Mouse (Mus musculus) heart, adult 9 months (tissue): ENCODE data around the gene Klf12.
A peak's percentile ranks its signal among the peaks of the same experiment; 100 is the strongest.

Source experiments
- DNase-seq, 2 experiments: peaks; one replicate each; pipeline ENCODE4 v3.0.0; 2022; ENCODE audit warnings: low spot score in 2 of 2

Klf12 gene

DNA sequence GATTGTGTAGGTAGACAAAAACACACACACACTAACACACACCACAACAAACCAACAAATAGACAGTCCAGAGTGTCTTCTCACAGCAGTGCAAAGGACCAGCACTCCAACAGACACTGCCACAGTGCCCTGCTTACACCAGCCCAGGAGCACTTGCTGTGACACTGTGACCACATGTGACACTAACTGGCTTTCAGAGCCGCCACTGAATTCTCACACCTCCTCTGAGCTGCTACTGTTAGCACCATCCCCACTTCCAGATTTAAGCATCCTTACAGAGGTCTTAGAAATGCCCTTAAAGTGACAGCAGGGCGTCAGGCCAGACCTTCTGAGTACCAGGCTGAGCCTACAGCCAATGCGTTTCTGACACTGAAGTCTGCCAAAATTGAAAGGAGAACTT lies 48.7 kb downstream of the Klf12 start:
- peak in 1 of 2 experiments; percentile 6 for DNase-seq

DNA sequence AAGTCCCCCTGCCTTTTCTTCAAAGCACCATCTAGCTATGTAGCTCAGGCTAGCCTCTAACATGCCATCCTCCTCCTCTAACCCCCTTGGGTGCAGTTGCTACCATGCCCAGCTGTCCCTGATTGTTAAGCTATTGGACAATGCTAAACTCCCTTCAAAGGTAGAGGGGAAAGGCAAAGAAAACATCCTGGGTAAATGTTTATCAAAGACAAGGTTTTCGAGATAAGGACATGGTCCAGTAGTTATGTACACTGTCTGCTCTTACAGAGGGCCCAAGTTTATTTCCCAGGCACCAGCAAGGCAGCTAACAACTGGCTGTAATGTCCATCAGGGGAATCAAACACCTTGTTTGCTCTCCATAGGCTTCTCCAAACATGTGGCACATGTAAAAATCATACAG lies 53.1 kb downstream of the Klf12 start:
- DNase-seq, result no peak

DNA sequence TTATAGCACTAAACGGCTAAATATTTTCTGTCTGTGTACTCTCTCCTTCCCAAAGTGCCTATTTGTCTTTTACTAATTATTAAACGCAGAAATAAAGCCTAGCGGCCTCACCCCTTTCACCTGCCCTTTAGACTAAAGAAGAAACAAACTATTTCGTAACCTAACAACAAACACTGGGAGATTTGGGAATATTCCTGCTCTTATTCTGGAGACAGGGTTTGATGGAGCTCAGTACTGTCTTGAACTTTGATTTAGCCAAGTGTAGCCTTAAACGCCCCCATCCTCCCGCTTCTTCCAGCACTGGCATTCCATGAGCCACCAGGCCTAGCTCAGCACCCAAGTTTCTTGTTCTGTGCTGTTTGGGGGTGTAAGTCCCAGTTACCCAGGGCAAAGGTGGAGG lies 56.4 kb downstream of the Klf12 start:
- DNase-seq, result no peak

DNA sequence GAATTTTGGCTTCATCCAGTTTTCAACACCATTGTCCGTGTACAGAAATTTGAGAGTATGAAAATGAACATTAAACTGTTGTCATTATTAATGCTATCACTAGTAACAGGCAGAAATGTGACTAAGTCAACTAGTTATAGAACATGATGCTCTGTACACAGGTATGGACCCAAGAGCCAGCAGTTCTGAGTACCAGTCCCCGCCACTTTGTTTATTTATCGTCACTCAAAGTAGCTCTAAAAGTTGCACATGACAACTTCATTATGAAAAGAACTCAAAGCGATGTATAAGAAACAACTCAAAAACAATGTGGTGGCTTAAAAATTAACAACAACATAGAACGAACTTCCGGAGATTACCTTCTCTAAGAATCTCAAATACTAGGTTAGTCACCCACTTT lies 56.8 kb downstream of the Klf12 start:
- no peak for DNase-seq

DNA sequence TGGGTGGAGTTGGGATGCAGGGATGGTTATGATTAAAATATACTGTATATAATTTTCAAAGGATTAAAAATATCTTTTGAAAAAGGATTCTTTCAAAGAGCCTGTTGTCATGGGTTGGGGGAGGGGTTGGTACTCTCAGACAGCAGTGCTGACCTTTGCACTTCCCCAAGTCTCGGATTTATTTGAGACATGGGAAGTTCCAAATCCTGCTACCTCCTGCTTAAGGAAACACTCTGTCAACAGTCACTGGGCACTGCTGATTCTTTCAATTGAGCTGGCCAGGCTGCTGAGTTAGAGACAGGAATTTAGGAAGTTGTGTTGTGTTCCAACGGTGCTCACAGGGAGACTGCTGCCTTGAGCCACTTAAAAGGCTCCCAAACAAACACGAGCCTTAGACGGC lies 60.3 kb downstream of the Klf12 start:
- peak; percentile 20 to 27 for DNase-seq

DNA sequence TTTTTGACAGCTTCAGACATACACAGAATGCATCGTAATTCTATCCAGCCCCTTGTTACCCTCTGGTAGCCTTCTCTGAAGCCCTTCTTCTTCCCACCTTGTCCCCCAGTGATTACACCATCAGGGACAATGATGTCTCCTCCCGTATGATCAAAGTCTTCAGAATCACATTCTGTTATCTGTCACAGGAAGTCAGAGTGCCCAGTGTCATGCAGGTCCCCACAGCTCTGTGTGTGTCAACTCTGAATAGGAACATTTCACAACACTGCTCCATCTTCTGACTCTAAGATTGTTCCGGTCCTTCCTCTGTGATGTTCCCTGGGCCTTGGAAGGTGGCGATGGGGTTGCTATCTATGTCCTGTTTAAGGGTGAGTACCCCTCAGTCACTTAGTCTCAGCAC lies 62.2 kb downstream of the Klf12 start:
- DNase-seq, result no peak

DNA sequence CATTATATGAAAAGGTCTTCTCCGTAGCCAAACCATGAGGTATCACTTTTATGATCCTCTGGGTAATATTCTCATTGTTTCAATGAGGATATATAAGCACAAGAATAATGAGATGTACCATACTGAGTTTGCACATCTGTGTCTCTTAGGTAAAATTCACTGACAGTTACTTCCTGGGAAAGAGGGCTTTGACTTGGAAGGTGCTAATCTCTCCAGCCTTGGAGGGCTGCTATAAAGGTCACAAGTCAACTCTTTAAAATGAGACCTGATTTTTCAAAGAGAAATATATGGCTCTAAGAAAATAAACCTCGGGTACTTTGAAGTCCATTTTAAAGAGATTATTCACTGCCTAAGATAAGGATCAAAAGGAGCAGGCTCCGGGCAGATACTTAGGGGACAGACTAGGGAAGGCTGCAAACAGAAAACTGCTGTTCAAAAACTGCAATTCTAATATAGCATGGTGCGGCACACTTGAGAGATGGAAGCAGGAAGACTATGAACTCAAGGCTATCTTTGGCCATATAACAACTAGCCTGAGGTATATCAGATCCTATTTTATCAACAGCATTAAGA lies 69.2 kb downstream of the Klf12 start:
- no peak for DNase-seq

DNA sequence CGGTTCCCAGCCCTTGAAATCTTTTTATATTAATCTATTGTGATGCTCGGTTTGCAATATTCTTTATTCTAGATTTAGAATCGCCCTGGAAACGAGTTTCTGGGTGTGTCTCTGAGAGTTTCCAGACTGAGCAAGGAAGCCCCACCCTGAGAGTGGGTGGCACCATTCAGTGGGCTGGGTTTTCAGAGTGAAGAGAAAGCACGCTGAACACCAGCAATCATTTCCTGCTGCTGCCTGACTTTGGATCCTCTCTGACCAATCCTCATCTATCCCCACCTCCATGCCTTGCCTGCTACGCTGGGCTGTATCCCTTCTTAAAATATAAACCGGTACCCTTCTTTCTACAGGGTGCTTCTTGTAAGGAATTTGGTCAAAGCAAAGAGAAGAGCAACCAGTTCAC lies 71.4 kb downstream of the Klf12 start:
- peak; percentile 67 to 74 for DNase-seq

DNA sequence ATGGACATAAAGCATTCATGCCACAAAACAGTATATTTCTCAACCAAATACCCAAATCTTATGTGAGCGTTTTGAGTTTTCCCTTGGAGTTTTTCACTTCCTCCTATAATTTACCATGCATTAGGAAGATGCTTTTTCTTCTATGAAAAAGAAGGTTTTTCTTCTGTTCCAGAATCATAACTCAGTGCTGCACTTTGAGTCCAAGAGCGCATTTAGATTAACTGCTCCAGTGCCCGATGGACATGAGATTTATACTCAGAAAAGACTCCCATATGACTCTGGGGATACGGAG lies 72.7 kb downstream of the Klf12 start:
- no peak for DNase-seq

DNA sequence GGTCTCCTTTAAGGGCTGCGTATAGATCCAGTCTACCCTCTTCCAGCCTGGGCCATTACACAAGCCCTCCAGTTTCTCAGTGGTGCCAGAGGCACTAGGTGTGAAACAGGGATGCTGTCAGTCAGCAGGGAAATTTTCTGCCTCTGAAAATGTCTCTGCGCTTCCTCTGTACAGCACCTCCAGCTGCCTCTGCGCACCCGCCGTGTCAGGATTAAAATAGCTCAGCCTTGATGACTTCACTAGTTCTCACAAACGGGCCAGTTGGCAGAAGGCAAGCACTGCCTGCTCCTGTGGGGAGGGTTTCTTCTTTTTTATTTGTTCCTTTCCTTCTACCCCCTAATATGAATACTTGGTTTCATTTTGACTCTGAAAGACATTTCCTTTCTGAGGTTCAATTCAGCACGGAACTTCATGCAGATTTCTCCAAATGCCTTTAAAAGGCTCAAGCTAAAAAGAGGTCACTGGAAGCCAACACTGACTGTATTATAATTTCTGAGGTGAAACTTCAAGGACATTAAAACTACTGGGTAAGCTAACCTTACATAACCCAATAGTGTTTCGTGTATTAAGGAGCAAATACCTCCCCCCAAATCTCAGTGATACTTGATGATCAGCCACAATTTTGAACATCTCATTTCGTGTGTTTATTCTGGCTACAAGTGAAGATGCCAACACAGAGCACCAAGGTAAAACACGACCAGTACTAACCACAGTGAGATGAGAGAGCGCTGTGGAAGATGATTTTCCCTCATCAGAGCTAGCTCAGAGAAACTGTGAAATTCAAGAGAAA lies 73.2 kb downstream of the Klf12 start:
- DNase-seq, result peak; percentile 83

DNA sequence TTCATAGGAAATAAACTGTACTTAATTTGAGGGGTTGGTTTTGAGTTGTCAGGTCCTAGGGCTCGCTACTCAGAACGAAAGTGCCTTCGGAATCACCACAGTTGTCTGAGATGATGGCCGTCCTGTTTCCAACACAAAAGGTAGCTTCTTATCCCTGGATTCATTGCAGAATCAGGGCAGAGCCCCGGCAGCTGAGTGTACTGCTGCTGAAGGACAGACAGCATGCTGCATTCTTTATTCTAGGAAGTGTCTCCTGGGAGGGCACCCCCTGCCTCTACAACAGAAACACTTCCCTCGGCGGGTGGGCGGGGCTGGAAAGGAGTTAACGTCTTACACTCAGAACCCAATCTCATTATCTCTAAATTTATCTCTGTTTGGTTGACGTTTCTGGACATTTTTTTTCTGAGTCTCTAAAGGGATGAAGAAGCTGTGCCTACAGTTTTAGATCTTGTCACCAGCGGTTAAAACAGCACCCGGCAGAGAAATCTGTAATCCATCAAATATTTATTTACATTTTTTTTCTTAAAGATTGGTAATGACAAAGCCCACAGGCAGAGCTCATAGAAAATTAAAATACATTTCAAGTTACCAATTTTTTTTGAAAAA lies 74.6 kb downstream of the Klf12 start:
- no peak for DNase-seq

DNA sequence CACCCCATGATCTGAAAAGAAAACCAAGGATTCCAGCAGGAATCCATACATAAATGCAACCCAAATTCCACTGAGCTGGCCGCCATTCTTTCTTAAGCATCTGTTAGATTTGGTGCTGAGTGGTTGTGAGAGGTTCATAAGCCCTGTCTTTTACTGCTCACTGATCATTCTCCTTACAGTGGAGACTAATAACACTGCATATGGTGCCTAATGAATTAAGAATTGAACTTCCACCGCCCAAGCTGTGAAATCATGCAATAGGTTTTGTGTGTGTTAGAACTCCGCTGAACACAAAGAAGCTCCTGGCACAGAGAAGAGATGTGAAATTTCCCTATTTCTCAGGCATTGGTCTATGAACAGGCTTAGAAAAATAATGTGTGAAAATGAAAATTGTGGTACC lies 77.4 kb downstream of the Klf12 start:
- DNase-seq, result no peak

DNA sequence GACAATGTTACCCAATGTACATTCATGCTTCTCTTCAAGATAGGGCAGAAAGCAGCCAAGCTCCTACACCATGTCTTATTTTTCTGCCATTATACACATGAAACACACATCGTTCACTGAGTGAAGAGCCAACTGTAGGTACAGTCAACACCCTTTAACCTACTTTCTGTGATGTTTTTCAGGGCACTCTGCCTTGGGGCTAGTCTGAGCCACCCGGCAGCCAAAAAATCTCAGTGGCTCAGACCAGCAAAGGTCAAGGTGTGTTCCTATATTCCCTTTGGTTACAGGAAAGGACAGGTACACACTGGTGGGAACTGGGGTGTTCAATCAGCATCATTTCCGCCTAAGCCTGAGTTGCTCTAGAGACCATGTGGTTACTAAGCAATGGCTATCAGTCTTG lies 78.3 kb downstream of the Klf12 start:
- DNase-seq, result no peak

DNA sequence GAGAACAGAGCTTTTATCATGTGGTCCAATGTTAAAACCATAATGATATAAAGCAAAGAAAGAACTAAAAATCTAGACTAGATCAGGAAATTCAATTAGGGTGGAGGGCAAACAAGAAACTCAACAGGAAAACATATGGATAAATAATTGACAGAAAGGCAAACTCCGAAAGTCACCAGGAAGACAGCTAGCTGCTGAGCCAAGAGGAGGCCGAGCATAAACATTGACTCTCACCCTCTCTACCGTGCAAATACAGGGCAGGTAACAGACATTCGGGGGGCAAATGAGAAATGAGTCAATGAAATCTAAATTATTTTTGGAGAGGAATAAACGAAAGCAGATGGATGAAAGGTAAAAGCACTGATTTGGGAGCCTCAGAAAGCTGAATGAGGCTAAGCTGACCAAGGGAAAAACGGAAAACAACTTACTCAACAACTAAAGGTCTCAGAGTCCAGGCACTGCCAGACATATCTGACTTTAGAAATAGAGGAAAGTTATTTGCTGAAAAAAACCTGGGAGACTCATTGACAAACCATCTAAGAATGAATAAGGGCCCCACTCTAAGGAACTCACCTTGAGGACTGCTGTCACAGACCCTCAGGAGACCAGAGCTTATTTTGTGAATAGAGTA lies 84.3 kb downstream of the Klf12 start:
- no peak for DNase-seq

DNA sequence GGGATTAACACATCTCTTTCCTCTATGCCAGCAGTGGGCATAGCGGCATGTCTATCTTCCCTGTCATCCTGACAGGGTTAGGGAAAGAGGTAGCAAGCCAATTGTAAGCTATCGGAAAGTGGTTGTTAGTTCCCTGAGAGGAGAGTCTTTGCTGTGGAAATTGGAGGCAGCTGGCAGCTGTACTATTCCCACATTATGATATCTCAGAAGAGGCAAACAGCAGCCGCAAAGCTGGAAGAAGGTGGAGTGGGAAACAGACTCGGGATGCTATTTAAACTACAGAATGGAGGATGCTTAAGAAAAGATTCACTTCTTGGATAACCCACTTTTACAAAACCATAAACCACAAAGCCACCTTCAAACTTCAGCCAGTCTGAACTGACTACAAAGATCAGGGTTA lies 85.8 kb downstream of the Klf12 start:
- no peak for DNase-seq

DNA sequence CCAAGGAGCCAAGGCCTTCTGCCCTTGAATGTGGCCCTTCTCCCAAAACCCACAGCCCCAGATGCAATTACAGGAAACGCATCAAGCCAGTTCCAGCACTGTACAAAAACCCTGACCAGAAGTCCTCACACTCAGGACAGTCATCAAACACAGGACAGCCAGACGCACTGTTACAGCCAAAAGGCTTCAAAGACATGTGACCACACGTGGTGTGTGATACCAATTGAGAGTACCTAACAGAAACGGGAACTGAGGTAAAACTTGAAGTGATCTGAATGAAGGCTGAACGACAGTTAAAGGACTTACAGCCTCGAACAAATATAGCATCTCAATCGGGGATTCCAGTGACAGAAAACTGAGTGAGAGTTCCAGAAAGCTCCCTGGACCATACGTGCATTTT lies 87.3 kb downstream of the Klf12 start:
- DNase-seq, result no peak

DNA sequence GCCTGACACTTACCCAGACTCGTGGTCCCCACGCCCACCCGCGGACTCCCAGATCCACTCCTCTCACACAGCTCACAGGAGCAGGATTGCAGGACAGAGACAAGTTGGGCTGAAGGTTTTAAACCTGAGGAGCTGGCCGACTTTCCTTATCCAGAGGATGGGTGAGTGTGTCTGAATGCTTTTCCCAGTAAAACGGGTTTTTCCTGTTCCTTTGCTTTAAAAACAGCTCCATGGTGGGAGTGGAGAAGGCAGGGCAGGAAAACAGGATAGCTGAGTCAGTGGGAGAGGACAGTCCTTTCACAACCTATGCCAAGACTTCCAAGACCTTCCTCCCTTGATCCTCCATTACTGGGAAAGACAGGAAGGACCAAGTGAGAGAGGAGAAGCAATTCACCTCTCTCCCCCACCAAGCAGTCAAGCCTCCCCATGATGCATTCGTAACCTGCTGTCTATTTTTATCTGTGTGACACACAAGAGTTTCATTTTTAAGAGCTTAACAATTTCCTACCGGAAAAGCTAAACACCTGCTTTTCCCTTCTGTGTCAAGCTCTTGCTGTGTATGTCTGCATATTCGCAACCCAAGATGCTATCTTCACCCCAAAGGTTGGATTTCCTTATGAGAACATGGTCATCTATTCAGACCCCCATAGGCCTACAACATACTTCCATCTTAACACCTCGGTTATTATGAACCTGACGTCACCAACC lies 94.8 kb downstream of the Klf12 start:
- peak; percentile 2 to 35 for DNase-seq

DNA sequence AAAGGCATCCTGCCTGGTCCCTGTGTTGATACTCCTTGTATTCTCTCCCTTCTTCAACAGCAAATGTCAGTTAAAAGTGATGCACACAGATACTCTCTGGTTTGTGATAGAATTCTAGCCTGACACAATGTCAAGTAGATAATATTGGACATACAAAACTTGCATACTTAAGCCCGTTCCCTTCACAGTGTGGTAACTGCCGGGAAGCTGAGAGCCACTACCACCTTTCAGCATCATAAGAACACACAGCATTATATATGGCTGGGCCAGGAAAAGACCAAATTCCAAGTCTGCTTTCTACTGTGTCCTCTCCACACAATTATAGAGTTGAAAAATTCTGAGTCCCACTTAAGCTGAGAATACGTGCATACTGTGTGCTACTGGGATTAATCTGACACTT lies 97.1 kb downstream of the Klf12 start:
- DNase-seq, result no peak

DNA sequence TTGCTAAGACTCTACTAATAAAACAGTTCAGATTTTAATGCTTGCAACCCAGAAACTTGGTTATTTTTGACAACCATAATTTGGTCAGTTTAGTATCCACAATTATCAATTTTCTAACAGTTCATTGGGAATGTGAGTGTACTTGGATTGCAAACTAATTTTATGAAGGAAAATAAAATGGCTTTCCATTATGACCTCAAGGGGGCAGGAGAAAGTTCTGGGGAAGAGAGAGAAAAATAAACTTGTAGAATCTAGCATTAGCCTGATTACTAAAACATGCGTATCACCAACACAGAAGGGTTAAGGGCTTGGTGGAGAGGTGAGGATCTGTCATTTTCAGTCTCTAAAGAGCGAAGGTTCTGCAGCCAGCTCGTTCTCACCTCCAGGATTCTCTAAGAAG lies 106.7 kb downstream of the Klf12 start:
- no peak for DNase-seq

DNA sequence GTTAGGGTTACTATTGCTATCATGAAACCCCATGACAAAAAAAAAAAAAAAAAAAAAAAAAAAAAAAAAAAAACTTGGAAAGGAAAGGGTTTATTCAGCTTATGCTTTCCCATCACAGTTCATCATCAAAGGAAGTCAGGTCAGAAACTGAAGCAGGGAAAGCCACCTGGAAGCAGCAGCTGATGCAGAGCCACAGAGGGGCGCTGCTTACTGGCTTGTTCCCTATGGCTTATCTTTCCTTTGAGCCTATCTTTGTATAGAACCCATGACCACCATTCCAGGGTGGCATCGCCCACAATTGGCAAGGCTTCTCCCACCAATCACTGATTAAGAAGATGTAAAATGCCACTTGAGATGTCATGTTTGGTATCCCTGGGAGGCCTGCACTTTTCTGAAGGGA lies 119.4 kb downstream of the Klf12 start:
- no peak for DNase-seq

DNA sequence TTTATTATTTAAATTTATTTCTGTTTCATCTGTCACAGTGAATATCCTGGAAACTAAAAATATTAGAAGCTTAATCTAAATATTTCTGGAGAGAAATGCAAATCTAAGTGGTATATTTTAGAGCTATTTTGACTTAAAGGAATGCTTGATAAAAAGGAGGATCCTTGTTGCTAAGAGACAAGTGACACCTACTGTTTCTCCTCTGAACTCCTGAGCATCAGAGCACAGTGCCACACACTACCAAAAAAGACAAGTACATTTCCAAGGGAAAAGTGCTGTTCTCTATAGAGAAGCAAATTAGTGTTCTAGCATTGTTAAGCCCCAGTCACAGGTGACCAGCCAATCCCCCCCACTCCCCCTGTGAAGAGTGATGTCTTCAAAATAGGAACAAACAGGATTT lies 127.8 kb downstream of the Klf12 start:
- DNase-seq, result no peak

DNA sequence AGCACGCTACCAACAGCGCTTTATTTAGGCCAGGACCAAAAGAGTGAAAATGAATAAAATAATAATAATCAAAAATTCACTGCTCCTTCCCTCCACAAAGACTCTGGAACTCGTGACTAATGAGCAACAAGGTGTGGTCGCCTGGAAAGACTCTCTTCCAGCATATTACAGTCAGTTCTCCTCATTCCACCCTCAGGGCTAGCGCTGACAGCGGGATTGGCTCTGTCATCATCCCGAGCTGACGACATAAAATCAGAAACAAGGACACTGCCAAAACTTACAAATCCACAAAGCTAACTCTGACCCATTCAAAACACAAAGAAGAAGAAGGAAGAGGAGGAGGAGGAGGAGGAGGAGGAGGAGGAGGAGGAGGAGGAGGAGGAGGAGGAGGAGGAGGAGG lies 136.8 kb downstream of the Klf12 start:
- DNase-seq, result peak in 1 of 2 experiments; percentile 19

DNA sequence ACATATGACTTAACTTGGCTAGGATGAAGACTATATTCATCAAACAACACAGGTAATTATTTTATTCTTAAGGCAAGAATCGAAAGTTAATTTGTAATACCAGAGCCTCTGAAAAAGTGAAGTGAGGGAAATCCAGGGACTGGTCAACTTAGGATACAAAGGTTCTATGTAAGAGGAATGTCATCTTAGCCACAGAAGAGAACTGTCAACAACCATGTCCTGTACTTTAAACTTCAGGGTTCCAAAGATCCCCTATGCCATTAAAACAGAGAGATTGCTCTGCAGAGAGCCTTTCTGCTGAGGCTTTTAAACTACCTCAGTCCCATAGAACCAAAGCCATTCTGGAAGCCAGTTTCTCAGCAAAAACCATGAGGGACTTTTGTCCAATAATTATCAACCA lies 144.1 kb downstream of the Klf12 start:
- DNase-seq, result no peak
